Mouse (Mus musculus): ENCODE measurements around the gene Ndufa9. TPM values are rescaled to one million over a fixed set of nuclear protein-coding genes. Genes with fewer than 3 reads are reported as not detected.

Gene Ndufa9
- total and polyA plus RNA-seq, 3 experiments: 156 to 176 TPM; not detected in 1

- no peak overlapping the region for H3K4me3 ChIP-seq (ENCODE audit: control insufficient read depth in 1 of 2, insufficient read depth in 1 of 2, low read depth in 2 of 2, low read length in 2 of 2)
These were observed 65.3 kb downstream of the Ndufa9 start for GRCm38 (mm10) chr6:126783651-126784066.

DNA sequence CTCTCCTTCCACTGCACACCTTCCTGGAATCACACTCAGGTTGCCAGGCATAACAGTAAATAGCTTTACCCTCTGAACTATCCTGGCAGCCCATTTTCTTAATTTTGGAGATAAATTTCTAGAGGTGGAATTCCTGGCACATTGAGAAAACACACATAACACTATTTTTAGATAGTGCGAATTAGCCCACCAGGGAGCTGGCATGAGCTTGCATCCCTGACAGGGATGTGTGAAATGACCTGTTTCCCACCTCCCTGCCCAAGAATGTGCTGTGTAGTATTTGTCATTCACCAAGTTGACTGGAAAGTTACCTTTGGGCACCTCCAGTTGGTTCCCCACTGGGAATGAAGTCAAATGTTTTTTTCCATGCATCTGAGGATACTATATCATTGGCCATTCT is 65.9 kb downstream of the Ndufa9 start:
- Histone ChIP-seq H3K27ac (ENCODE audit: control insufficient read depth, low read depth, low read length) (no peak overlapping the region), H3K4me3 (ENCODE audit: control insufficient read depth in 1 of 2, insufficient read depth in 1 of 2, low read depth in 2 of 2, low read length in 2 of 2) (no peak overlapping the region), H3K79me2 (ENCODE audit: control insufficient read depth, insufficient read depth, low read length, poor library complexity) (no peaks in the 10 kb centered on the region), H3K36me3 (ENCODE audit: control insufficient read depth in 1 of 2, insufficient read depth in 2 of 2, low read length in 2 of 2) (no peaks in the 10 kb centered on the region), H3K27me3 (ENCODE audit: control insufficient read depth in 1 of 2, insufficient read depth in 2 of 2, low read length in 2 of 2) (no peaks in the 10 kb centered on the region), H3K4me1 (ENCODE audit: control insufficient read depth in 1 of 2, insufficient read depth in 2 of 2, low read length in 2 of 2) (no peaks in the 10 kb centered on the region), H3K9ac (ENCODE audit: control insufficient read depth, low read depth, low read length, poor library complexity, severe bottlenecking) (no peak overlapping the region), H3K9me3 (replicated peaks; ENCODE audit: insufficient read depth, low read length) (no peaks in the 10 kb centered on the region)
- DNase-seq (ENCODE audit: low read depth, low spot score): no peak
- TF ChIP-seq RAD21 (IDR thresholded peaks at IDR 0.05; ENCODE audit: low read depth, low read length) (no peak), RCOR1 (IDR thresholded peaks at IDR 0.05; ENCODE audit: low read depth, low read length) (no peak), POLR2AphosphoS2 (IDR thresholded peaks at IDR 0.05; ENCODE audit: low read length) (no peak), MYB (IDR thresholded peaks at IDR 0.05; ENCODE audit: low read depth, low read length) (no peak), CTCF (IDR thresholded peaks at IDR 0.05 in 2 of 3, conservative IDR thresholded peaks at IDR 0.05 in 1 of 3; ENCODE audit: control insufficient read depth in 1 of 3, insufficient read depth in 1 of 3, low read depth in 2 of 3, low read length in 3 of 3, poor library complexity in 1 of 3, severe bottlenecking in 1 of 3) (no peak), ZC3H11A (IDR thresholded peaks at IDR 0.05; ENCODE audit: low read depth, low read length) (no peak), MYC (IDR thresholded peaks at IDR 0.05; ENCODE audit: low read depth, low read length) (no peak), MAX (IDR thresholded peaks at IDR 0.05; ENCODE audit: low read length) (no peak), POLR2AphosphoS5 (IDR thresholded peaks at IDR 0.05; ENCODE audit: borderline replicate concordance, low read depth, low read length) (no peak), ZNF384 (IDR thresholded peaks at IDR 0.05; ENCODE audit: low read depth, low read length) (no peak), E2F4 (IDR thresholded peaks at IDR 0.05; ENCODE audit: borderline replicate concordance, low read depth, low read length) (no peak), KAT2A (conservative IDR thresholded peaks at IDR 0.05; ENCODE audit: low read depth, low read length) (no peak)

More at GRCm38 (mm10) chr6:126783651-126784066, 65.3 kb downstream of the Ndufa9 start:
- no peak overlapping the region for H3K9ac ChIP-seq (ENCODE audit: control insufficient read depth, low read depth, low read length, poor library complexity, severe bottlenecking)
- H3K4me1 ChIP-seq (ENCODE audit: control insufficient read depth in 1 of 2, insufficient read depth in 2 of 2, low read length in 2 of 2): no peaks in the 10 kb centered on the region
- no peaks in the 10 kb centered on the region for H3K79me2 ChIP-seq (ENCODE audit: control insufficient read depth, insufficient read depth, low read length, poor library complexity)
- no peak for DNase-seq (ENCODE audit: low read depth, low spot score)
- H3K27me3 ChIP-seq (ENCODE audit: control insufficient read depth in 1 of 2, insufficient read depth in 2 of 2, low read length in 2 of 2): no peaks in the 10 kb centered on the region
- TF ChIP-seq GABPA (IDR thresholded peaks at IDR 0.05; ENCODE audit: low read depth, low read length) (no peak), ZNF384 (IDR thresholded peaks at IDR 0.05; ENCODE audit: low read depth, low read length) (no peak), MAX (IDR thresholded peaks at IDR 0.05; ENCODE audit: low read length) (no peak), HCFC1 (IDR thresholded peaks at IDR 0.05; ENCODE audit: low read depth, low read length) (no peak), POLR2AphosphoS5 (IDR thresholded peaks at IDR 0.05; ENCODE audit: borderline replicate concordance, low read depth, low read length) (no peak), CTCF (IDR thresholded peaks at IDR 0.05 in 2 of 3, conservative IDR thresholded peaks at IDR 0.05 in 1 of 3; ENCODE audit: control insufficient read depth in 1 of 3, insufficient read depth in 1 of 3, low read depth in 2 of 3, low read length in 3 of 3, poor library complexity in 1 of 3, severe bottlenecking in 1 of 3) (no peak), CHD2 (IDR thresholded peaks at IDR 0.05; ENCODE audit: low read length) (no peak), RAD21 (IDR thresholded peaks at IDR 0.05; ENCODE audit: low read depth, low read length) (no peak), ZKSCAN1 (IDR thresholded peaks at IDR 0.05; ENCODE audit: low read depth, low read length) (no peak), BHLHE40 (IDR thresholded peaks at IDR 0.05; ENCODE audit: borderline replicate concordance, low read depth, low read length) (no peak), USF2 (IDR thresholded peaks at IDR 0.05; ENCODE audit: borderline replicate concordance in 1 of 2, insufficient read depth in 1 of 2, low read depth in 1 of 2, low read length in 2 of 2) (no peak)
- H3K9me3 ChIP-seq (replicated peaks; ENCODE audit: insufficient read depth, low read length): no peaks in the 10 kb centered on the region
- no peaks in the 10 kb centered on the region for H3K36me3 ChIP-seq (ENCODE audit: control insufficient read depth in 1 of 2, insufficient read depth in 2 of 2, low read length in 2 of 2)
- no peak overlapping the region for H3K27ac ChIP-seq (ENCODE audit: control insufficient read depth, low read depth, low read length)

Measured in MEL (cell line).